Mouse (Mus musculus): ENCODE data around the gene Efna5.

- TF ChIP-seq JUND (conservative IDR thresholded peaks at IDR 0.05; ENCODE audit: low read depth, low read length) = no peak
- no peak for TF ChIP-seq MAFK (IDR thresholded peaks at IDR 0.05; ENCODE audit: insufficient replicate concordance, low read length)
- TF ChIP-seq EP300 (IDR thresholded peaks at IDR 0.05; ENCODE audit: low read length) = no peak
- no peak for TF ChIP-seq BHLHE40 (IDR thresholded peaks at IDR 0.05; ENCODE audit: low read depth, low read length)
- TF ChIP-seq POLR2AphosphoS2 (IDR thresholded peaks at IDR 0.05; ENCODE audit: low read depth, low read length) = no peak
- TF ChIP-seq CTCF (conservative IDR thresholded peaks at IDR 0.05 in 1 of 2, IDR thresholded peaks at IDR 0.05 in 1 of 2; ENCODE audit: low read depth in 2 of 2, low read length in 2 of 2) = no peak
Observed at GRCm38 (mm10) chr17:62787855-62788254, 93.3 kb downstream of the Efna5 start.

All from CH12.LX (cell line).